Mouse (Mus musculus) right cerebral cortex, postnatal 10 days (tissue): ENCODE measurements around the gene Fmo2.

ENCODE experiments used
- DNase-seq, 2 experiments: peaks; one replicate each; pipeline ENCODE4 v3.0.0; 2021; ENCODE audit warnings: low spot score in 2 of 2

Gene Fmo2

GRCm38 (mm10) chr1:162897838-162898811 lies at the start of gene Fmo2:
Gene Fmo2 (minus strand): TSS chr1:162898726.
- no peak for DNase-seq

DNA sequence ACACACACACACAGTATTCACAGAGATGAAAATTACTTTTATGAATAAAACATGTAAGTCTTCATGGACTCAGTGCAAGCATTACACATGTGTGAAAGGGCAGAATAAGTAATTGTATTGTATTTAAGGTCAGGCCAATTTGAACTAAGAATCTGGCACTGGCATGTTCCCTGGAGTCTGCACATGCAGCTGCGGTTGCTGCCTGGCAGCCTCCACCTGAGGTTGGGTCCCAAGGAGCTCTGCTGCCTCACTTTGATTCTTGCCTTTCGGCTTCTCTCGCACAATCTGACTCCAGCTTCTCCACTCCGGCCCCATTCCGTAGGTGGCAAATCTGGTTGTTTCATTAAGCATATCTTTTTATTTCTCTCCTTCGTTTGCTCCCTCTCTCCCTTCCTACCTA lies 49.4 kb upstream of the Fmo2 start:
- DNase-seq: no peak

DNA sequence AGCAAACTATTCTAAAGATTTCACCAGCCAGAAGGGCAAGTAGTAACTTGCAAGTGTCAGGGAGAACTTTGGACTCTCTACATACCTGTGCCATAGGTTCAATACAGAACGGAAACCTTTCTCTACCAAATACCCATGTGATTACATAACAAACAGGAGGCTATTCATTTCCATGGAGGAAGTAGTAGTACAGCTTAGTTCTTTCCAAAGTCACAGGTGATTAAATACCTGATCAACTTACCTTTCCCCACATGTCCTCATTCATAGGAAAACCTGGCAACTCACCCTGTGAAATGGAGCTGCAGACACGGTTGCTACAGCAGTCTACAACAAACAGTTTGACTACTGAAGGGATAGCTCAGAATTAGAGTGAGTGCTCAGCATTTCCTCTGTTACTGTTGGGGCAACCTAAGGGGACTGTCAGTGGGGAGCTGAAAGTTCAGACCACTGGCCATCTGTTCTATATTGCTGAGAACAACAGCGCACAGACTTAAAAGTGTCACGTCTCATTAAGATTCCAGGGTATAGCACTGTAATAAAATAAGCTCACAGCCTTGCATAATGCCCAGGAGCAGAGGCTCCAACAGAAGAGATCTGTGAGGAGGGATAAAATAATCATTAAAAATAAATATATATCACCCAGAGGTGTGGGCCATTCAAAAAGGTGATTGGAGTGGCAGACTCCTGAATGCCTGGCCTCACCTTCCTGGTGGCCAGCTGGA lies 48.5 kb upstream of the Fmo2 start:
- DNase-seq: no peak

DNA sequence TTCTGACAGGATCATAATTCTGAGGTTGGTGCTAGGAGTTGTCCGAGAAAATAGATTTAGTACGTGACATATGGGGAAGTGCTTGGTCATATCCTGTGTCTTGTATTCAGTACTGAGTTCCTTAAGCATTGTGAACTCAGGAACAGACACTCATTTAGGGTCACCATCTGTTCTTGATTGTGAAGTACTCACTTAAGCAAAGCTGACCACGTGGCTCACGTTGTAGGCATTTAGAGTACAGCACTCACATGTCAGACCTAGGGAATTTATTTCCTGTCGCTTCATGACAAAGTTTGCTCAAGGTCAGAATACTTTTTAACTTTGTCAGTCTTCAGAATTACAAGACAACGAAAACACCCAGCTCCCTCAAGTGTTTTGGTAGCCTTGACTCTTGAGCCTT lies 45.2 kb upstream of the Fmo2 start:
- no peak for DNase-seq

GRCm38 (mm10) chr1:162938696-162939351 lies 40.3 kb upstream of the Fmo2 start:
- DNase-seq: no peak

GRCm38 (mm10) chr1:162937970-162938695 lies 39.6 kb upstream of the Fmo2 start:
- DNase-seq: peak in 1 of 2 experiments; percentile 20

DNA sequence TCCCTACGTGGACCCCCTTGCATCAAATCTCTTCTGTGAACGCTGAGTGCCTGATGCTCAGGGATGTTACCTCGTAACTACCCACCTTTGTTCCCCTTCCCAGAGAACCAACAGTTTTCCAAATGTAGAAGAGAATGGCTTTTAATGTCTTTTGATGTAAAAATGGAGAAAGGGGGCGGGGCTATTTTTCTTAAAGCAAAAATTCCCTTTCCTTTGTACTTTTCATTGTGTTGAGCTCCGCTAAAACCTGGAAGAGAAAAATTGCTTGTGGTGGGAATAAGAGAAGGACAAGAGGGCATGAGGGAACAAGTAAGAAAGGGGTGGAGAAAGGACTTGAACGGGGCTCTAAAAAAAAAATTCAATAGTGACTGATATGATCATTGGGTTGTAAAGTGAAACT lies 38.9 kb upstream of the Fmo2 start, which contains the start of gene Fmo6:
Gene Fmo6 (minus strand): TSS at position 101 of the 400 bp plus-strand sequence.
- DNase-seq: no peak

DNA sequence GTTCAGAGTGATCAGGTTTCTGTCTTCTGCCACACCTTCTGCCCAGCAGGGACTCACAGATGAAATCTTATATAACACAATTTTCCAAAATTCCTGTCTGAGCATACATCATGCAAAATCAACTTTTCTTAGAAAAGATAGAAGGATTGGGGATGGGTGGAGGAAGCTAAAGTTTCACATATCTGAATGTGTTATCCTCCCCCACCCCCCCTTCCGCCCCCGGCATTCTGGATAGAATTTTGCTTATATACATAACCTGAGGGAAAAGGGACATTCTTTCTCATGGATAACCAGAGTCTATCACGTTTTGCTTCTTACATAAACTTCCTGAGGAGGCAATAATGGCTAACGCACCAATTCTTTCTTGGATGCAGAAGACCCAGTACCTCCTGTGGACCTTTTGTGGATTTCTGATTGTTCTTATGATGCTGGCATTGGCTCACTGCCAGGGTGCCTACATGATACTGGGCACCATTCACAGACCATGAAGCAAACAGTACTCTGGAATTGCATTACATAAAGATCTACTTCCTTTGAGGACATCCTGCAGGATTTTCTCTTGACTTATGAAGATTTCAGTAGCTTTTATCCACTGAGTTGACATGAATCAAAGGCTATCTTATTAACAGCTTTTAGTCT lies 36.0 kb upstream of the Fmo2 start:
- DNase-seq: no peak

DNA sequence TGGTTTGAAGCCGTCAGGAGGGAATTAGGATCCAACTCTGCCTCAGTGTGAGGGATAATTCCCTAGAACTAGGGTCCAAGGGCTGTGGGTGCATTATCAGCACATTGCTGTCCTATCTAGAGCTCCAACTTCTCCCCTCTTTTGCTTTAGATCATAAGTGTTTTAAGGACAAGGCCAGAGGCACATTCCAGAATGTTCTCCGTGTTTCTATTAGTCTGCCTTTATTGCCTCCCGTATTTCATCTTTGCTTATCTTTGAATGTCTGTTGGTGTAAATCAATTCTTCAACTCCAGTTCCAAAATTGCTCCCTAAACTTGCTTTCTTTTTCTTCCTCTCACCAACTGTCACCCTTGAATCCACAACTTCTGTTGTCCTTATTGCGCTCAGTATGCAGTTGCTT lies 33.9 kb upstream of the Fmo2 start:
- no peak for DNase-seq

DNA sequence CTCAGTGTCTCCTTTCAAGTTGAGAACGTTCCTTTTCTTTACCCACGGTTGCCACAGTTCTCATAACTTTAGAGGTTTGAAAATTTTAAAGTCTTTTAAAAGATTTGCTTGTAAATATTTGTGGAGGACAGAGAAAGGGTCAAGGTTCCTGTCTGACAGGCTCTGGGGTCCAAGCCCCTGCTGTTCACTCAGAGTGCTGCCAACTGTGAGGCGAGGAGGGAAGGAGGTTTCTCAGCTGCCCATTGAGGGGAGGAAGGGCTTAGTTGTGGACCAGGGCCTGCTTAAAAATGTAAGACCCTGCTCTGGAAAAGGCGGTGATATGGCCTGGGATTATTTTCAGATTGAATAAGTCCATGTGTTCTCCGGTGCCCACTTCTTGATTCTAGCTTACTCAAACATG lies 33.4 kb upstream of the Fmo2 start:
- no peak for DNase-seq

- DNase-seq: no peak
Observed at GRCm38 (mm10) chr1:162931310-162931875, 32.9 kb upstream of the Fmo2 start.

GRCm38 (mm10) chr1:162930631-162931030 lies 32.1 kb upstream of the Fmo2 start:
- DNase-seq: no peak

DNA sequence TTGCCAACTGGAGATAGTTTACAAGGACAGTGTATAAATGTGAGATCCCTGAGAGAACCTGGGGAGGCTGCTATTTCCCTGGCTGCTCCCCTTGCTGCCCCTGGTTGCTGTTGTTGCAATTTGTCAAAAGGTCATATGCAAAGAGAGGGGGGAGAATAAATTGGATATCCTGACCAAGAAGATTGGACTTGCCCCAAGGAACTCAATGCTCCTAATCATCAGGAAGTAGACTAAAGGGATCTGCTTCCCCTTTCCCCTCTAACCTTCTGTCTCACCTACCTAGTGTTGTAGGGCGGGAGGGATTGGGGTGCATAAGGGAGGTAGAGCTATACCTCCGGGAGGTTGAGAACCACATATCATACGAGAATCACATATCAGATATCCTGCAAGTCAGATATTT lies 30.6 kb upstream of the Fmo2 start:
- no peak for DNase-seq

DNA sequence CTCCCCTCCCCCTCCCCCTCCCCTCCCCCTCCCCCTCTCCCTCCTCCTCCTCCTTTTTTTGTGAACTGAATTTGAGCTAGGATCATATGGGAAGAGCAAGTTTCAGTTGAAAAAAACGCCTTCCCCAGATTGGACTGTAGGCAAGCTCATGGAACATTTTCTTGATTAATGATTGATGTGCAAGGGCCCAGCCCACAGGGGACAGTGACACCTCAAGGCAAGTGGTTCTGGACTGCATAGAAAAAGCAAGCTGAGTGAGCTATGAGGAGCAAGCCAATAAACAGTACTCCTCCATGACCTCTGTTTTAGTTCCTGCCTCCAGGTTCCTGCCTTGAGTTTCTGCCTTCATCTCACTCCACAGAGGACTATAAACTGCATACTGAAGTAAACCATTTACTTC lies 26.6 kb upstream of the Fmo2 start:
- no peak for DNase-seq

DNA sequence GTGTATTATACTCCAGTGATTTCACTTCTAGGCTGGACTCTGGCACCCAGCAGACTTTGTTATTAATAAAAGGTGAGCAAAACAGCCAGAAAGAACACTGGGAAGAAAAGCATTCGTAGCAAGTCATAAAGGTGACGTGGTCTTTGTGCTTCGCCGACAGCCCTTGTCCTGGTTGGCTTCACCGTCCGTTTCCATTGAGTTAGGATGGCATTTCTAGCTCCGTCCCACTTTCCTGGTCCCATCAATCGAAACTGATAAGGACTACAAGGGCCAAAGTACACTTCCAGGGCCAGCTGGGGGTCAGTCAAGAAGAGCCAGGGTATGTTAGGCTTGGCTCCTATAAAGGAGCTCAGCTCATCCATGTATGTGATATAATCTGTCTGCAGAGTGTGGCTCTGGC lies 18.1 kb upstream of the Fmo2 start:
- no peak for DNase-seq

GRCm38 (mm10) chr1:162914932-162915556 lies 16.5 kb upstream of the Fmo2 start:
- DNase-seq: no peak

DNA sequence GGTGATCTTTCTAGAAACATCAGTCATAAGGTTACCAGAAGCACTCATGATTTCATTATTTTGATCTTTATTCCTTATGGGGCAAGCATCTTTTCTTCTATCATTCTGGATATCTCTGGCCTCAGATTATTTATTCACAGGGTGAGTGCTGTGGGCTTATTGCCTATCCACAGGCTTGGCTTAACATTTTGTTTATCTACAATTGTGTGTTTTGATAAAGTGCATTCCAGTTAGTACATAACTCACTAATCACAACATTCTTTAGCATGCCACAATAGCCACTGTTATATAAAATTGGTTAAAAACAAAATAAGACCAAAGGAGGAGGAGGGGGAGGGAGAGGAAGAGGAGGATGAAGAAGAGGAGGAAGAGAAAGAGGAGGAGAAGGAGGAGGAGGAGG lies 13.6 kb upstream of the Fmo2 start:
- DNase-seq: no peak

GRCm38 (mm10) chr1:162901879-162902278 lies 3.4 kb upstream of the Fmo2 start:
- peak in 1 of 2 experiments; percentile 23 for DNase-seq

GRCm38 (mm10) chr1:162895900-162896299 lies 2.6 kb downstream of the Fmo2 start:
- DNase-seq: peak; percentile 38 to 77

DNA sequence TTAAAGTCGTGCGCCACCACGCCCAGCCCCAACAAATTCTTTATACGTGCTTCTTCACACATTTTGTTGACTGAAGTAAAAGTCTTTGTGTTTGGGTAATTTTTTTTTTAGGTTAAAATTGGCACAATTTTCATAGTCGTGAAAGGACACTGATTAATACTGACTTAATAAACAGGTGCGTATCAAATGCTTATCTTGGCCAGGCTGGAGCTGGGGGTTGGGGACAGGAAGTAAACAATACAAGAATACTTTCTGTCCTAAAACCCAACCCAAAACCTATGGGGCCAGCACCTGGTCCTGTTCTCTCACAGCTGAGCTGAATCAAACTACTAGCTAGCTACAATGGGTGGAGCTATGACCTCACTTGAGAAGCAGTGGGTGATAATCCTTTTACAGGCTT lies 5.5 kb downstream of the Fmo2 start:
- no peak for DNase-seq
